Mouse (Mus musculus): ENCODE results near the gene Lcn6.
"Not testable (repeated sequence)": the region's sequence is repeated elsewhere in the genome, so short reads cannot be mapped to it uniquely, and the experiment has no call there.

Lcn6 gene

GRCm38 (mm10) chr2:25676486-25676885 lies at the start of gene Lcn6:
Lcn6 (plus strand) TSS chr2:25676786.
- DNase-seq (ENCODE audit: low read depth, low spot score) = no peak

GRCm38 (mm10) chr2:25627811-25628210 lies 48.8 kb upstream of the Lcn6 start, which contains the start of gene Fcna:
Fcna (minus strand) TSS chr2:25628030.
- DNase-seq (ENCODE audit: low read depth, low spot score) = no peak

GRCm38 (mm10) chr2:25628738-25629137 lies 47.8 kb upstream of the Lcn6 start:
- DNase-seq (ENCODE audit: low read depth, low spot score) = no peak

- no peak for DNase-seq (ENCODE audit: low read depth, low spot score)
These were observed 43.0 kb upstream of the Lcn6 start for GRCm38 (mm10) chr2:25633616-25634015.

GRCm38 (mm10) chr2:25634046-25634445 lies 42.5 kb upstream of the Lcn6 start:
- no peak for DNase-seq (ENCODE audit: low read depth, low spot score)

GRCm38 (mm10) chr2:25639890-25640289 lies 36.7 kb upstream of the Lcn6 start:
- DNase-seq (ENCODE audit: low read depth, low spot score) = peak; percentile 52

GRCm38 (mm10) chr2:25652902-25653301 lies 23.7 kb upstream of the Lcn6 start, which contains the start of gene Lcn8:
Lcn8 (plus strand) TSS chr2:25653120.
- no peak for DNase-seq (ENCODE audit: low read depth, low spot score)

GRCm38 (mm10) chr2:25654502-25654901 lies 22.1 kb upstream of the Lcn6 start:
- DNase-seq (ENCODE audit: low read depth, low spot score) = no peak

- no peak for DNase-seq (ENCODE audit: low read depth, low spot score)
These were observed 19.9 kb upstream of the Lcn6 start for GRCm38 (mm10) chr2:25656691-25657090.

- no peak for DNase-seq (ENCODE audit: low read depth, low spot score)
These were observed 19.3 kb upstream of the Lcn6 start for GRCm38 (mm10) chr2:25657246-25657645.

GRCm38 (mm10) chr2:25657652-25658051 lies 18.9 kb upstream of the Lcn6 start, which contains the start of gene Lcn5:
Lcn5 (plus strand) TSS chr2:25657952.
- no peak for DNase-seq (ENCODE audit: low read depth, low spot score)

GRCm38 (mm10) chr2:25660279-25660678 lies 16.3 kb upstream of the Lcn6 start:
- no peak for DNase-seq (ENCODE audit: low read depth, low spot score)

- DNase-seq (ENCODE audit: low read depth, low spot score) = no peak
These were observed 15.2 kb upstream of the Lcn6 start for GRCm38 (mm10) chr2:25661245-25661970.

GRCm38 (mm10) chr2:25663511-25663910 lies 13.1 kb upstream of the Lcn6 start:
- peak; percentile 37 for DNase-seq (ENCODE audit: low read depth, low spot score)

GRCm38 (mm10) chr2:25664125-25664524 lies 12.5 kb upstream of the Lcn6 start:
- no peak for DNase-seq (ENCODE audit: low read depth, low spot score)

- no peak for DNase-seq (ENCODE audit: low read depth, low spot score)
These were observed 10.1 kb upstream of the Lcn6 start for GRCm38 (mm10) chr2:25666516-25666915.

- DNase-seq (ENCODE audit: low read depth, low spot score) = no peak
These were observed 3.0 kb downstream of the Lcn6 start for GRCm38 (mm10) chr2:25679559-25679958.

GRCm38 (mm10) chr2:25682426-25682825 lies 5.8 kb downstream of the Lcn6 start, which contains the start of gene Lcn10:
Lcn10 (plus strand) TSS chr2:25682726.
- DNase-seq (ENCODE audit: low read depth, low spot score) = no peak

- DNase-seq (ENCODE audit: low read depth, low spot score) = peak; percentile 38
These were observed 10.4 kb downstream of the Lcn6 start for GRCm38 (mm10) chr2:25686941-25687340.

- DNase-seq (ENCODE audit: low read depth, low spot score) = peak; percentile 90
These were observed 18.0 kb downstream of the Lcn6 start for GRCm38 (mm10) chr2:25694605-25695004.

GRCm38 (mm10) chr2:25696951-25697350 lies 20.4 kb downstream of the Lcn6 start:
- no peak for DNase-seq (ENCODE audit: low read depth, low spot score)

GRCm38 (mm10) chr2:25698696-25699095 lies 22.1 kb downstream of the Lcn6 start:
- DNase-seq (ENCODE audit: low read depth, low spot score) = no peak

- not testable (repeated sequence) for DNase-seq (ENCODE audit: low read depth, low spot score)
These were observed 23.2 kb downstream of the Lcn6 start, which contains the start of gene Obp2a for GRCm38 (mm10) chr2:25699743-25700142. Obp2a (plus strand) TSS chr2:25700043.

Data from ES-CJ7 (cell line).